Mouse (Mus musculus): ENCODE results near the gene Tet3.
A peak's percentile ranks its signal among the peaks of the same experiment; 100 is the strongest.
"Not testable (repeated sequence)": the region's sequence is repeated elsewhere in the genome, so short reads cannot be mapped to it uniquely, and the experiment has no call there.

Tet3 gene

DNA sequence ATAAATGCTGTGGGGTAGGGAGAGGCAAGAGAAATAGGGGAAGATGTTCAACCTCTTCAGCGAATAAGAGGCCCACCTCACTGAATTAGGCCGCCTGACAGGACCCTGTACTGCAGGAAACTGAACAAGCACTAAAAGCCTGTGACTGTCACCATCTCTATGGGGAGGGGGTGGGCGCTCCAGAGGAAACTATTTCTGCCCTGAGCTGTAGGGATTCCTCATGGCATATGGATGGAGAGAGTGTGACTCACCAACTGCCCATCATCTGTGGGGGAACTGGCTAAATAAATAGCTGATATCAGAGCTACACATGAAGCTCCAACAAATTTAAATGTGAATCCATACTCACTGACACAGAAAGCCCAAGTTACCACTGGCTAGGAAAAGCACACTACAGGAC is 87.5 kb downstream of the Tet3 start:
- no peak for DNase-seq (ENCODE audit: low spot score)

DNA sequence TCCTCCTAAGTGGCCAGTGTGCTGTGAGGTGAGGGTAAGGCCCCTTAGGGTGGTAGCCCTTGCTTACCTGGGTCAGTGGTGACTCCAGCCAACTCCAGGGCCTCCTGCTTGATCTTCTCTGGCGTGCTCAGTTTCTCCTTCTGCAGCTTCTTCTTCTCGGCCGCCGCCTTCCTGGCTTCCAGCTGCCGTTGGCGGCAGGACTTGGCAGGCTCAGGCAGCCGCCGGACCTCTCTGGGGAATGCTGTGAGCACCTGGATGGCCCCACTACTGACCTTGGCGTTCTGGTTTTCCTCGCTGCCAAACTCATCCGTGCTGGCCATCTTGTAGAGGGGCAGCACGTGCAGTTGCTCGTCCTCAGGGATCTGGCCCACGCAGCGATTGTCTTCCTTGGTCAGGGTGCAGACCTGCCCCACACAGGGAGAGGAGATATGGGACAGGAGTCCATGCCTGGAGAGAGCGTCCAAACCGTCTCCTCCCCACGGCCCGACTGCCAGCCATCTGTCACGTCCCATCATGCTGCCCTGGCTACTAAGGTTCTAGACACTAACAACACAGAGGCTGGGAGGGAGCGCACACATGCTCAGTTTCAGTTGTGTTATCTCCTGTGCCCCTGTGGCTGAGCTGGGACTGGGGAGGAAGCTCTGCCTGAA is 88.4 kb downstream of the Tet3 start:
- no peak for DNase-seq (ENCODE audit: low spot score)

- DNase-seq (ENCODE audit: low spot score) = no peak
Measured at GRCm38 (mm10) chr6:83363075-83363474, 95.8 kb downstream of the Tet3 start.

DNA sequence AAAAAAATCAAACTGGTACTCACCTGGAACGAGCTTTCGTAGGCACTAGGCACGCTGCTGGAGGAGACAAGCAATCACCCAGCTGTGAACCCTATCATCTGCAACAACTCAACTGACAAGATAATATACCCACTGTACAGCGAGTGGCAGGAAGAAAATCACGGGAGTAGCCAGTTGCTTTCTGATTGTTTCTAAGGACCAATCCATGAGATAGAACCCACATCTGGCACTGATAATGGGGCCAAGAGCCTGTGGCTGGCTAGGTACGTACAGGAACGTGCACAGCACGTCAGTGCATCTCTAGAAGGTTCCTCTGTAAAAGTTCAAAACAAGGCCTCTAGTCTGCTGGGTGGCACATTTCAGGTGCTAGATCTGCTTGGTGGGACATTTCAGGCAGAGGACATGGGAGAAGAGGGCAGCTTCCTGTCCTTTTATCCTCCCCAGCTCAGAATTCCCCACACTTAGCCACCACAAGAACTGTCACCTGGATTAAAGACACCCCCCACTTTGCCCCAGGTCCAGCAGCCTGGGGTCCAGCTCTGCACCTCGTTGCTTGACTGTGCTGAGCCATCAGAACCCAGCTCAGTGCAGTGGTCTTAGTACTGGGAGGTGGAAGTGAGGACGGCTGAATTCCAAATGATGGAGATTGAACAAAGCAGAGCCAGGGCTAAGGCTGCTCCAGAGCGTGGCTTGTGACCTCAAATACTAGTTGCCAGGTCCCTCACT is 97.2 kb downstream of the Tet3 start:
- no peak for DNase-seq (ENCODE audit: low spot score)

DNA sequence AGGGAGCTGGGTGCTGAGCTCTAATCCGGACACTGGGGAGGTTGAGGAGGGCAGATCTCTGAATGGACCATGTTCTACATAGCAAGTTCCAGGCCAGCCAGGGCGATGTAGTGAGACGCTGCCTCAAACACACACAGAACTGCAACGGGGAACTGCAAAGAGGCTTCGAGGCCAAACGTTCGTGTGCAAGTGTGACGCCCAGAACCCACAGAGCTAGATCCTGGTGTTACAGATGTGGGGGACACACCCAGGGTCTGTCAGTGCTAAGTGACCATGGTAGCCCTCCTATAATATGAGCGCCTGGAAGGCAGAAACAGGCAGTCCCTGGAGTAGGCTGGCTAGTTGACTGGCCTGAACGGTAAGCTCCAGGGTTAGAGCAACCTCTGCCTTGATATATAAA is 101.4 kb downstream of the Tet3 start:
- DNase-seq (ENCODE audit: low spot score) = no peak

DNA sequence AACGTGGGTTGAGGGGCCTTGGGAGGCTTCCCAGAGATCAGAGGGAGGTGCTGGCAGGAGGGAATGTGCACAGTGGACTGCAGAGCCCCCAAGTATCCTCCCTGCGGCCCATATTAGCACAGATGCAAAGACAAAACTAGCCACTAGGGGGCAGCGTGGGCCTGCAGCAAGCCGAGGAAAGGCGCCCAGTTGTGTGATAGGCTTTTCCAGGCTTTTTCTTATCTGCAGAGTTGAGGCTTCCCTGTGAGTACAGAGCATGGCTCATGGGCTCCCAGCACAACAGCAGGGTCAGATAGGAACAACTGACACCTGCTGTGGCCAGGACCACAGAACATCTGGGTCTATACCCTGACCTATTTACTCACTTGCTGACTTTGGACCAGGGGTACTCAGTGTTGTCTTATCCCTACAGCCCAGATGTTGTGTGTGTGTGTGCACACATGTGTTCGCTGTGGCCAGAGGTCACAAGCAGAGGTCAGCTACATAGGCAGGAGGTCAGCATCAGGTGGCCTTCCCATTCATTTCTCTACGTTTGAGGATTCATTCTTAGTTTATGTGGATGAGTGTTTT is 102.2 kb downstream of the Tet3 start:
- DNase-seq (ENCODE audit: low spot score) = peak; percentile 86

GRCm38 (mm10) chr6:83354856-83355781 is 103.8 kb downstream of the Tet3 start:
- DNase-seq (ENCODE audit: low spot score) = no peak

- DNase-seq (ENCODE audit: low spot score) = no peak
Measured at GRCm38 (mm10) chr6:83352666-83353410, 106.0 kb downstream of the Tet3 start.

DNA sequence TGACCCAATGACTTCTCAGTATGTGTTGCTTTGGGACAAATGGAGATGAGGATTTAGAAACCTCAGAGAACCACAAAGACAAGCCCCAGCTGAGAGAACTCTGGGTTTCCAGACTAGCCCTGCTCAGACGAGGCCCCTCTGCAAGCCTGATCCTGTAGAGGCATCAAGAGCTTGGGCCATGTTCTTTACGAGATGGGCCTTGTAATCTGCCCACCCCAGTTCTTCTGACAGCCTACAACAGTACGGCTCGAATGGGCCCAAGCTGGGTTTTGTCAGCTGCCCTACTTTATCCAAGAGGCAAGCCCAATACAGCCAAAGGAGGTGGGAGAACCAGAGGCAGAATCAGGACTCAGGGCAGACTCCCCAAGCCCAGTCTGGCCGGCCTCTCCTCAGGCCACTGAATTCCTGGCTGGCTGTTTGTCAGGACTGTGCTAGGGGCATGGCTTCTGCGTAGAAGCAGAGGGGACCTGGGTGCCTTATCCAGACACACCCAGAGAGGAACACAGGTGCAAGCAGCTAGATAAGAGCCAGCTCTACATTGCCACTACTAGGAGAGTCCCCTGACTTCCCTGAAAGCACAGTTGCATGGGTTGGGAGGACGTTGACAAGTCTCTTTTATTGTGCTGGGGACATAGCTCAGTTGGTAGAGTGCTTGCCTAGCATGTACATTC is 107.3 kb downstream of the Tet3 start:
- DNase-seq (ENCODE audit: low spot score) = no peak

GRCm38 (mm10) chr6:83350851-83351405 is 108.0 kb downstream of the Tet3 start:
- no peak for DNase-seq (ENCODE audit: low spot score)

GRCm38 (mm10) chr6:83350172-83350571 is 108.7 kb downstream of the Tet3 start:
- no peak for DNase-seq (ENCODE audit: low spot score)

- DNase-seq (ENCODE audit: low spot score) = peak; percentile 92
Measured at GRCm38 (mm10) chr6:83349274-83349958, 109.5 kb downstream of the Tet3 start.

DNA sequence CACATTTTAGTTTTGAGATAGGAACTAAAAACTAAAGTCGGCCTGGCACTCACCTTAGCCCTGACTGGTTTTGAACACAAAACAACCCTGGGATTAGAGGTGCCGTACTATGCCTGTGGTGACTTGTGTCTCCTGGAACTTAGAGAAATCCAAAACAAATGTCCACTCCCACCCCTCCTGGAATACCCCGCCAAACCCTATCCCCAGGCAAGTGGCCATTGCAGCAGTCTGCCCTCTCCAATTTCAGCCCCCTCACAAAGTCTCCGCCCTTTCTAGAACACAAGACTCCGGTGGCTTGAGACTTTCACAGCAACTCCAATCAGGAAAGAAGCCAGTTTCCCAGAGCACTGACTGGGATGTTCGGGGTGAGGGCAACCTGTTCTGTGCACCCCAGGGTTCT is 110.0 kb downstream of the Tet3 start, which contains the start of gene Bola3:
TSS of gene Bola3 (plus strand) at position 275 of the 400 bp plus-strand sequence.
- no peak for DNase-seq (ENCODE audit: low spot score)

- no peak for DNase-seq (ENCODE audit: low spot score)
Measured at GRCm38 (mm10) chr6:83347916-83348315, 111.0 kb downstream of the Tet3 start.

GRCm38 (mm10) chr6:83345285-83345684 is 113.6 kb downstream of the Tet3 start:
- not testable (repeated sequence) for DNase-seq (ENCODE audit: low spot score)

- DNase-seq (ENCODE audit: low spot score) = no peak
Measured at GRCm38 (mm10) chr6:83342957-83343356, 115.9 kb downstream of the Tet3 start.

DNA sequence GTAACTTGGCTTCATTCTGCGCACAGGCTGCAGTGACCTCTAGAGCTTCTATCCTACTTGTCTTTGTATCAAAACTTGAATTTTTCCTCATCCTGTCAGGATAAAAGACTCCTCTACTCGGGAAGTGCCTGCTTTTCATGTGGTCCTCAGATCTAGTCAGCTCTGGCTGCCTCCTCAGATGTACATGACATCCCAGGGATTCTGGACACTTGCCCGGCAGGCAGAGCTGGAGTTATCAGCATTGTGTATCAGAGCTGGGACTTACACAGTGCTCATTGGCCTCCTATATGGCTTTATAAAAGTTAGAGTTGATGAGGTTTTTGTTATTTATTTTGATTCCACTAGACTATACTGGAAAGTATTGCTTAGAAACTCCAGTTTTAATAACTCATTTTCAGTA is 117.5 kb downstream of the Tet3 start:
- no peak for DNase-seq (ENCODE audit: low spot score)

GRCm38 (mm10) chr6:83327591-83328190 is 131.2 kb downstream of the Tet3 start:
- no peak for DNase-seq (ENCODE audit: low spot score)

GRCm38 (mm10) chr6:83326761-83327160 is 132.1 kb downstream of the Tet3 start:
- DNase-seq (ENCODE audit: low spot score) = no peak

DNA sequence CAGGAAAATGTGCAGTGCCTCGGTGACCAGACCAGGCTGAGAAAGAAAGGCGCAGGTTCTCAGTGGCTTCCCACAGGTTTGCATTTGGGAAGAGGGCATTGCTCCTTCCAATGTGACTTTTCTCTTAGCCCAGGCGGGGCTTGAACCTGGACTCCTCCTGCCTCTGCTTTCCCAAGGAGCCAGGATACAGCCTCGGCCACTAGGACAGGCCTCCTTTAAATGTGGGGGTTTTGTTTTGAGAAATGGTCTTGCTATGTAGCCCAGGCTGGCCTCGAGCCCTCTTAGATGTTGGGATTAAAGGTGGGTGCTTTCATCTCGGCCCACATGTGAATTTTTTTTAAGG is 132.5 kb downstream of the Tet3 start:
- DNase-seq (ENCODE audit: low spot score) = no peak

Data from urinary bladder, postnatal 14 days (tissue).